Mouse (Mus musculus): ENCODE measurements around the gene Otub1. TPM values are rescaled to one million over a fixed set of nuclear protein-coding genes. Genes with fewer than 3 reads are reported as not detected.

The Otub1 gene
- total RNA-seq (2015) (33.1 and 34.0 TPM in 2 replicates), total RNA-seq (2017) (60.8 and 69.5 TPM in 2 replicates)

- ATAC-seq (replicated peaks; ENCODE audit: poor library complexity): peak; percentile 96
Measured at GRCm38 (mm10) chr19:7205753-7206736, at the start of gene Otub1. Gene Otub1, minus strand, starts transcription at chr19:7206316.

- ATAC-seq (replicated peaks; ENCODE audit: poor library complexity): peak; percentile 66
Measured at GRCm38 (mm10) chr19:7246021-7246420, 39.9 kb upstream of the Otub1 start.

GRCm38 (mm10) chr19:7240782-7241690, 34.9 kb upstream of the Otub1 start, which contains the start of gene Naa40:
Gene Naa40, minus strand, starts transcription at chr19:7241183.
- ATAC-seq (replicated peaks; ENCODE audit: poor library complexity): peak; percentile 96

DNA sequence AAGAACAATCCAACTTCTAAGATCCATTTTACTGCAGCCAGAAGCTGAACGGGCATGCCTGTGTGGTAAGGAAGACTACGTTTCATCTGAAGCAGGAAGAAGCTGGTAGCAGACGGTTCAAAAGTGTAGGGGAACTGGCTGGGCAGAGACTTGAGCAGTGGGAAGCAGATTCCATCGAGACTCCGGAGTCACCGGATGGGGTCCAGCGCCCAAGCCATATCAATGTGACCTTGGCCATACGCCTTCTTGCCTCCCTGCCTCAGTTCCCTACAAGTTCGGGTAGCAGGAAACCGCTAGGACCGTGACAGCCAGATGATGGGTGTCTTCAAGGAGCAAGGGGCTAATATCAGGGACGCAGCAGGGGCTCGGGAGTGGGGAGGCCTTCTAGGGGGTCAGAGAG, 34.2 kb upstream of the Otub1 start:
- no peak for ATAC-seq (replicated peaks; ENCODE audit: poor library complexity)

GRCm38 (mm10) chr19:7239574-7239973, 33.5 kb upstream of the Otub1 start:
- ATAC-seq (replicated peaks; ENCODE audit: poor library complexity): no peak

DNA sequence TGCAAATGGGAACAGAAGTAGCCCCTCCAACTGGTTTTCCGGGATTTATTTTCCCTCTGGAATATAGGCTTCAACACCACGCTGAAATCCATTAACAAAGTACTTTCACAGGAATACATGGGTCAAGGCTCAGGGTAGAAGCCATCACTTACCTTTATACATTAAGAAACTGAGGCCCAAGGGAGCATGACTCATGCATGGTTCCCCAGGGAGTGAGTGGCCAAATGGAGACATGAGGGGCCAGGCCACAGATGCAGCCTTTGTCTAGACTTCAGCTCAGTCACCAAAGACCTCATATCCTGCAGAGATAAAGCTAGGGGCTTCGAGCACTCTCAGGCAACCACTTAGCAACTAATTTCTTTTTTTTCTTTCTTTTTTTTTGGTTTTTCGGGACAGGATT, 30.6 kb upstream of the Otub1 start:
- ATAC-seq (replicated peaks; ENCODE audit: poor library complexity): no peak

GRCm38 (mm10) chr19:7236011-7236410, 29.9 kb upstream of the Otub1 start:
- no peak for ATAC-seq (replicated peaks; ENCODE audit: poor library complexity)

- ATAC-seq (replicated peaks; ENCODE audit: poor library complexity): no peak
Measured at GRCm38 (mm10) chr19:7235461-7235860, 29.3 kb upstream of the Otub1 start.

GRCm38 (mm10) chr19:7234537-7235221, 28.6 kb upstream of the Otub1 start:
- peak; percentile 99 for ATAC-seq (replicated peaks; ENCODE audit: poor library complexity)

DNA sequence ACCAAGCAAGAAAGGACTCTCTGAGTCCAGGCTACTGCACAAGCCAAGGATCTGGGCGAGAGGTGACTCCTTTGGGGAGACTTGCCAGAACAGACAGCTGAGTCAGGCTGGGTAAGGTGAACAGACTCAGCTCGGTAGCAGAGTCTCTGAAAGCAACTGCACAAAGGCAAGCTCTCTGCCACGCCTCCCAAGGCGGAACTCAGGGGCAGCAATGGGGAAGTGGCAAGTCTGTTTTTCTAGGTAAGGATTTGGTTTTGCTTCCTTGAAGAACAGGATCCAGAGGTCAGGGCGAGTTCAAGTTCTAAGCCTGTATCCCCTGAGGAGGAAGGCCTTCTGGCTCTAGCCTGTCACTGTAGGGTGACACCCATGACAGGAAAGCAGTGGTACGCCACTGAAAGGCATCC, 20.4 kb upstream of the Otub1 start:
- ATAC-seq (replicated peaks; ENCODE audit: poor library complexity): peak; percentile 70

- ATAC-seq (replicated peaks; ENCODE audit: poor library complexity): no peak
Measured at GRCm38 (mm10) chr19:7225096-7225690, 19.1 kb upstream of the Otub1 start.

DNA sequence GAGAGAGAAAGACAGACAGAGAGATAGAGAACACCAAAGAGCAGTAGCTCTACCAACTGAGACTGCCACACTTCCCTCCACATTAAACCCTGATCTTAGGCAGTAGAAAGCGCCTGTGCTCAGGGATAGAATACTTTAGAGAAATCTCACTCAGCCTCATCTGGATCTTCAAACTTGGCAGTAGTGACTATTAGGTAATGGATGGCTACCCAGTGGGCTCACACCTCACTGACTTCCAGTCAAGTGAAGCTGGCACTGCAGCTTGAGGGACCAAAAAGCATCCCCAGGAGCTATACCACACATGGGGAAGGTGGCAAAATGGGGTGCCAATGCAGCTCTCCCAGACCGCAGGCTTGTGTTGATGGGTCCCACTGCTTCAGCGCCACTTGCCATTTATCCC, 18.1 kb upstream of the Otub1 start:
- ATAC-seq (replicated peaks; ENCODE audit: poor library complexity): no peak

- peak; percentile 47 for ATAC-seq (replicated peaks; ENCODE audit: poor library complexity)
Measured at GRCm38 (mm10) chr19:7223488-7223887, 17.4 kb upstream of the Otub1 start.

GRCm38 (mm10) chr19:7222196-7222595, 16.1 kb upstream of the Otub1 start:
- ATAC-seq (replicated peaks; ENCODE audit: poor library complexity): no peak

- ATAC-seq (replicated peaks; ENCODE audit: poor library complexity): no peak
Measured at GRCm38 (mm10) chr19:7218753-7219152, 12.6 kb upstream of the Otub1 start.

- ATAC-seq (replicated peaks; ENCODE audit: poor library complexity): peak; percentile 40
Measured at GRCm38 (mm10) chr19:7217926-7218267, 11.8 kb upstream of the Otub1 start.

GRCm38 (mm10) chr19:7217162-7217925, 11.2 kb upstream of the Otub1 start, which contains the start of gene Cox8a:
Gene Cox8a, minus strand, starts transcription at chr19:7217616.
- ATAC-seq (replicated peaks; ENCODE audit: poor library complexity): peak; percentile 99

DNA sequence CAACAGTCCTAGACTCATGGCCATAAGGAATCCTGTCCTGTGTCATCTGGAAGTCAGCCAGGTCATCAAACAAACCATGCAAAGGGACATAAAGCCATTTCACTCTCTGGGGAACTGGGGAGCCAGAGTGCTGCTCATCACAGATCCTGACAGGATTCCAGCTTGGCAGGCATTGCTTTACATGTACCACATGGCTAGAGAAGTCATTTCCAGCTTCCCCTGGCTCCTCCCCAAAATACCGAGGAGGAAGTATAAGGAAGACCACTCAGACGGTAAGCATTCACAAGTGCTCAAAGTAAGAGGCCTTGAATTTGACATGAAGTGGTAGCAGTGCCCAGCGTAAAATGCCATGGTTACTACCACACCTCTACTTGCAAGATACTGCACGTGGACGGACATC, 8.4 kb upstream of the Otub1 start:
- no peak for ATAC-seq (replicated peaks; ENCODE audit: poor library complexity)

- ATAC-seq (replicated peaks; ENCODE audit: poor library complexity): no peak
Measured at GRCm38 (mm10) chr19:7213010-7213409, 6.9 kb upstream of the Otub1 start.

DNA sequence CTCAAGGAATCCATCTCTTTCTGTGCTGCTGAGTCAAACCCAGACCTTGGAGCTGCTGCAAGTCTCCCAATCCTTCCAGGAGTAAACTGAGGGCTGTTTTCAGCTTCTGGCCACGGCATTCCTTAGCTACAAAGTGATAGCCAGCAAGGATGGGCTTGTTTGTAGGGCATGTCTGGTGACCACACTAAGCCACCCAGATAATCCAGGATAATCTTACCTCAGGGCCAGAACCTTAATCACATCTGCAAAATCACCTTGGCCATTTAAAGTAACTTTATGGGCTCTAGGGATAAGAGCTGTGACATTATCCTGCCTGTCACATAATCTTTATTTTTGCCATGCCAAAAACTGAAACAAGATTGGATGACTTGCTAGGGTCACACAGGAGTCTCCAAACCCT, 6.1 kb upstream of the Otub1 start:
- no peak for ATAC-seq (replicated peaks; ENCODE audit: poor library complexity)

All from megakaryocyte progenitor cell, adult 5-6 weeks (primary cell).